Mouse (Mus musculus): ENCODE measurements around the gene Cdhr3.

- TF ChIP-seq CTCF (conservative IDR thresholded peaks at IDR 0.05 in 1 of 2, IDR thresholded peaks at IDR 0.05 in 1 of 2; ENCODE audit: low read depth in 2 of 2, low read length in 2 of 2), result no peak
- no peak for TF ChIP-seq EP300 (IDR thresholded peaks at IDR 0.05; ENCODE audit: low read length)
- no peak for TF ChIP-seq USF2 (conservative IDR thresholded peaks at IDR 0.05; ENCODE audit: low read depth, low read length)
- TF ChIP-seq UBTF (IDR thresholded peaks at IDR 0.05; ENCODE audit: low read depth, low read length), result no peak
- TF ChIP-seq MEF2A (IDR thresholded peaks at IDR 0.05; ENCODE audit: borderline replicate concordance, low read depth, low read length), result no peak
- TF ChIP-seq ZMIZ1 (IDR thresholded peaks at IDR 0.05; ENCODE audit: low read depth, low read length), result no peak
- TF ChIP-seq PAX5 (IDR thresholded peaks at IDR 0.05; ENCODE audit: low read length), result no peak
- TF ChIP-seq ZNF384 (IDR thresholded peaks at IDR 0.05; ENCODE audit: low read depth, low read length), result no peak
- TF ChIP-seq MAFK (IDR thresholded peaks at IDR 0.05; ENCODE audit: insufficient replicate concordance, low read length), result no peak
- TF ChIP-seq POLR2AphosphoS2 (IDR thresholded peaks at IDR 0.05; ENCODE audit: low read depth, low read length), result no peak
- TF ChIP-seq ZC3H11A (IDR thresholded peaks at IDR 0.05; ENCODE audit: low read depth, low read length), result no peak
- TF ChIP-seq RAD21 (IDR thresholded peaks at IDR 0.05; ENCODE audit: low read depth, low read length), result no peak
Observed at GRCm38 (mm10) chr12:33101627-33102026, 9.0 kb upstream of the Cdhr3 start.

Measured in CH12.LX (cell line).